Mouse (Mus musculus) kidney, embryonic 14.5 days (tissue): Measurements from ENCODE around the gene Gorasp1. TPM values are rescaled to one million over a fixed set of nuclear protein-coding genes. Genes with fewer than 3 reads are reported as not detected.
A peak's percentile ranks its signal among the peaks of the same experiment; 100 is the strongest.

ENCODE experiments used
- ATAC-seq: fragments of 200-750 bp; cut with Nextera tagmentation; 2 replicates; pipeline ENCODE4 v1.8.0; 2017; ENCODE audit warnings: moderate number of reproducible peaks, mild to moderate bottlenecking, moderate TSS enrichment, moderate library complexity; ENCODE audit not compliant: low FRiP score, low TSS enrichment
- H3K27ac ChIP-seq: fragments of 300-500 bp; sonication (generic); 2 replicates; pipeline ENCODE4 v1.5.1; 2014; ENCODE audit warnings: low read depth, mild to moderate bottlenecking, low read length, moderate library complexity, mixed read lengths
- H3K27me3 ChIP-seq: fragments of 300-500 bp; sonication (generic); 2 replicates; pipeline ENCODE4 v1.6.1; 2014; ENCODE audit warnings: mild to moderate bottlenecking, low read length; ENCODE audit not compliant: control insufficient read depth, insufficient read depth
- H3K36me3 ChIP-seq: fragments of 300-500 bp; sonication (generic); 2 replicates; pipeline ENCODE4 v1.6.1; 2014; ENCODE audit warnings: low read length, mixed read lengths; ENCODE audit not compliant: control insufficient read depth, insufficient read depth
- H3K4me1 ChIP-seq: fragments of 300-500 bp; sonication (generic); 2 replicates; pipeline ENCODE4 v1.6.1; 2014; ENCODE audit warnings: low read length, mixed read lengths; ENCODE audit not compliant: control insufficient read depth, insufficient read depth
- H3K4me2 ChIP-seq: fragments of 300-500 bp; sonication (generic); replicated peaks from 2 replicates; pipeline ENCODE4 v1.6.1; 2014; ENCODE audit warnings: low read depth, mild to moderate bottlenecking, low read length
- H3K4me3 ChIP-seq: fragments of 300-500 bp; sonication (generic); 2 replicates; pipeline ENCODE4 v1.5.1; 2014; ENCODE audit warnings: mild to moderate bottlenecking, low read length
- H3K9ac ChIP-seq: fragments of 300-500 bp; sonication (generic); 2 replicates; pipeline ENCODE4 v1.6.1; 2014; ENCODE audit warnings: low read depth, mild to moderate bottlenecking, low read length, moderate library complexity
- H3K9me3 ChIP-seq: fragments of 300-500 bp; sonication (generic); 2 replicates; pipeline ENCODE4 v1.6.1; 2016; ENCODE audit warnings: low read length; ENCODE audit not compliant: control insufficient read depth
- WGBS: fragments of 180-500 bp; shearing (Covaris S2); extraction: QIAGEN DNeasy Blood & Tissue Kit; methylation state at CpG from one replicate; pipeline ENCODE4 v1.1.7; 2014; 5-methylcytosine and 5-hydroxymethylcytosine counted together
- polyA plus RNA-seq: library from polyadenylated mRNA; unstranded; fragments of >200 nt; fragmentation: Nextera tagmentation; extraction: Ambion mirVana; gene quantifications from 2 replicates; pipeline ENCODE4 v1.2.1, GENCODE M21; 2014

Gorasp1 gene
- polyA plus RNA-seq, result 17.8 and 22.1 TPM in 2 replicates

- WGBS, result 5% methylated on average over 40 of the region's 40 CpGs
- Histone ChIP-seq H3K36me3 (no peaks in the 10 kb centered on the region), H3K9me3 (no peaks in the 10 kb centered on the region), H3K4me2 (peak within 1 kb of the TSS; percentile 85), H3K27ac (peak within 1 kb of the TSS; percentile 44; the same call in 1 of the 2 replicates), H3K9ac (peak within 1 kb of the TSS; percentile 78), H3K27me3 (no peaks in the 10 kb centered on the region), H3K4me3 (peak within 1 kb of the TSS; percentile 59), H3K4me1 (peaks cover 9% of the 10 kb centered on the region; the same call in 1 of the 2 replicates)
- peak; percentile 96 for ATAC-seq
Measured at GRCm38 (mm10) chr9:119937005-119937773, at the start of gene Gorasp1, which contains the start of gene Ttc21a. TSS of gene Gorasp1 (minus strand) at chr9:119937565. TSS of gene Ttc21a (plus strand) at chr9:119937606.

DNA sequence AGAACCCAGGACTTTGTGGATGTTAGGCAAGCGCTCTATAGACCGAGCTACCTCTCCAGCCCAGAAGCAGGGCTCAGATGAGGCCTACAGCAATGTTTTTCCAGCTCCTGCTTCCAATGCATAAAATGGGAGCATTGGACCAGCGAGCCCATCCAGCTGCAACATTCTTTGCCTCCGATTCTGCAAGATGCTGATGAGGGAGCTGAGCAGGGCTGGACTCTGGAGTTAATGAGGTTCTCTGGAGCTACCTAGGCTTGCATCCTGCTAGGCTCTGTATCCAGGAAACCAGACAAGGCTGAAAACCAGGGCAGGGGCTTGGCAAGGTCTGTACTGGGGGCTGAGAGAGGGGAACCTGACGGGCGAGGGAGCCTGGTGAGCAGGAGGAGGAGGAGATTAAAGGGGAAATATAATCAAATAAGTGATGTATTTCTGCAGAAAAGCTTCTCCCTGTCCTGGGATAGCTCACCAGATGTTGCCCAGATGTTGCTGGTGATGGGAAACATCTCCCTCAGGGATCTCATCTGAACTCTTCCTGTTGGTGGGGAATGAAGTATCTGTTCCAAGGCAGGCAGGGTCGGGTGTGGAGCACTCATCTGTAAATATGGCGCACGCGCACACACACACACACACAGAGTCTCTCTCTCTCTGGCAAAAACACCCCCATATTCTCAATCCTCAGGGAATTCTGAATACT is 48.7 kb upstream of the Gorasp1 start:
- ATAC-seq, result no peak
- no peaks in the 10 kb centered on the region for H3K27me3 ChIP-seq
- H3K4me2 ChIP-seq, result no peak overlapping the region
- peaks cover 26% of the 10 kb centered on the region for H3K4me1 ChIP-seq
- no peak overlapping the region for H3K27ac ChIP-seq
- H3K9me3 ChIP-seq, result no peaks in the 10 kb centered on the region
- 71% methylated on average over 10 of the region's 10 CpGs for WGBS
- H3K9ac ChIP-seq, result no peak overlapping the region
- H3K4me3 ChIP-seq, result no peak overlapping the region
- no peaks in the 10 kb centered on the region for H3K36me3 ChIP-seq

DNA sequence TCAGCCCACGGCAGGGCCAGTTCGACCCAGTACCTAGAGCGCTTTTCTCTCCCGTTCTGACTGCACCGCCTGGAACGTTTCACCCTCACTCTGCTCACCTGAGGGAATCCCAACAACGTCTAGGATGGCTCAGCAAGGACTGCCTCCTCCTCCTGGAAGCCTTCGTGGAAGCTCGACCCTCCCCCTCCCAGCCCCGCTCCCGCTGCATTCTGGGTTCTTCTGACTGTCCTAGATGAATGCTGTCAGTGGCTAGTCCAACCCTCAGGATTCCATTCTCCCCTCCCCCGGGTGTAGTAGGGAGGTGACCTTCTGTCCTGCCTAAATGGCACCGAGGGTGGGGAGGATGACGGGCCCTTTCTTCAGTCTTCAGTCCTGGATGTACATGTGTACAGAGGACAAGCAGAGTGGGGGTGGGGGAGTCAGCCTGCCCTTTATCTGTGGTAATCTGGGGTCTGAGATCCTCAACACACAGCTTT is 47.2 kb upstream of the Gorasp1 start, which contains the start of gene Csrnp1:
Gene Csrnp1 (minus strand): TSS at position 123 of the 476 bp plus-strand sequence.
- Histone ChIP-seq H3K9me3 (no peaks in the 10 kb centered on the region), H3K4me2 (peak within 1 kb of the TSS; percentile 87), H3K27ac (peak within 1 kb of the TSS; percentile 74), H3K4me3 (peak within 1 kb of the TSS; percentile 68), H3K4me1 (peaks cover 38% of the 10 kb centered on the region), H3K36me3 (no peaks in the 10 kb centered on the region), H3K27me3 (no peaks in the 10 kb centered on the region), H3K9ac (peak within 1 kb of the TSS; percentile 70)
- no peak for ATAC-seq
- WGBS, result 10% methylated on average over 14 of the region's 14 CpGs

GRCm38 (mm10) chr9:119983585-119984535 is 46.5 kb upstream of the Gorasp1 start:
- Histone ChIP-seq H3K27me3 (no peaks in the 10 kb centered on the region), H3K9ac (peak overlapping the region; percentile 70), H3K4me2 (peak overlapping the region; percentile 87), H3K36me3 (no peaks in the 10 kb centered on the region), H3K27ac (peak overlapping the region; percentile 74; the same call in 1 of the 2 replicates), H3K9me3 (no peaks in the 10 kb centered on the region), H3K4me1 (peaks cover 38% of the 10 kb centered on the region), H3K4me3 (peak overlapping the region; percentile 68)
- ATAC-seq, result peak; percentile 75
- under 1% methylated on average over 76 of the region's 79 CpGs for WGBS

- Histone ChIP-seq H3K27me3 (no peaks in the 10 kb centered on the region), H3K4me1 (peaks cover 44% of the 10 kb centered on the region), H3K4me3 (peak overlapping the region; percentile 68), H3K9me3 (no peaks in the 10 kb centered on the region), H3K27ac (peak overlapping the region; percentile 74; the same call in 1 of the 2 replicates), H3K36me3 (no peaks in the 10 kb centered on the region), H3K4me2 (peak overlapping the region; percentile 87), H3K9ac (peak overlapping the region; percentile 70)
- no peak for ATAC-seq
- 1% methylated on average over 44 of the region's 48 CpGs for WGBS
Measured at GRCm38 (mm10) chr9:119982956-119983551, 45.7 kb upstream of the Gorasp1 start.

GRCm38 (mm10) chr9:119982241-119982811 is 45.0 kb upstream of the Gorasp1 start:
- H3K9ac ChIP-seq, result peak overlapping the region; percentile 70; the same call in 1 of the 2 replicates
- peak; percentile 17 for ATAC-seq

DNA sequence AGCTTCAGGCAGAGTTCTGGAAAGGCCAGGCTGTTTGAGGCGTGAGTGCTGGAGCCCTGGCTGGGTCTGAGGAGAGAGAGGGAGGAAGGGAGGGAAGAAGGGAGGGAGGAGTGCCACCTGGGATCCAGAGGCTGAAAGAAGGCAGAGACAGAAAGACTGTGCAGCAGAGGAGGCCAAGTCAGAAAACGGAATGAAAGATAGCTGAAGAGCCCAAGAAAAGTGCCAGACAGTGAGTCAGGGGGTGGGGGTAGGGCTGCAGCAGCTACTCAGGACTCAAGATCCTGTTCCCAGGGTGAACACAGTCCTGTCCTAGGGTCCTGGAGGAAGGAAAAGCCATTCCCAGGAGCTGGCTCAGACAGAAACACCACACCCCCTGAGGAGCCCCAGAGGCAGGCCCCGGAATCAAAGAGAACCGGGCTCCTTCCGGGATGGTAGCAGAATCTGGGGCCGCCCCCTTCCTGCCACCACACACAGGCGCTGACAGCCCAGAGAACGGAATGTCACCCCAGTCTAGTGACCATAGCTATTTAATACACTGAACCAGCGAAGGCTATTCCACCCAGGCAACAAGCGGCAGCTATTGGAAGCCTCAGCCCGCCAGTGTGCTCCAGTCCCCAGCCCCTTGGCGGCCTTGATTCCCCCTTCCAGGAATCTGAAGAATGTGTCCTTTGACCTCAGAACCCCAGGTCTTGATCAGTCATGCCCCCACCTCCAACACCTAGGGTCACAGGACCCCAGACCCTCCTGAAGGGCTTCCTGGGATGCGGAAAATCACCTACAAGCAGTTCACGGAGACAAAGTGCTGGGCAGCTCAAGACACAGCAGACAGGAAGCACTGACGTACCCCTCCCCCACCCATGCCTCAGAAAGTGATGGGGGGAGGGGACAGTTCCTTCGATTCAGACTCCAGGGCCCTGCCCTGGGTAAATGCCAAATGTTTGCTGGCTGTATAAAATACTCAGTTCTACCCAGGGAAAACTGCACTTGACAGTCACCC is 44.1 kb upstream of the Gorasp1 start:
- no peaks in the 10 kb centered on the region for H3K27me3 ChIP-seq
- no peaks in the 10 kb centered on the region for H3K36me3 ChIP-seq
- peak overlapping the region; percentile 68 for H3K4me3 ChIP-seq
- ATAC-seq, result peak; percentile 30
- WGBS, result 2% methylated on average over 16 of the region's 16 CpGs
- H3K27ac ChIP-seq, result peak overlapping the region; percentile 94
- H3K4me1 ChIP-seq, result peaks cover 60% of the 10 kb centered on the region
- peak overlapping the region; percentile 51 for H3K9ac ChIP-seq
- H3K4me2 ChIP-seq, result peak overlapping the region; percentile 87
- H3K9me3 ChIP-seq, result no peaks in the 10 kb centered on the region

More at GRCm38 (mm10) chr9:119982241-119982811, 45.0 kb upstream of the Gorasp1 start:
- Histone ChIP-seq H3K36me3 (no peaks in the 10 kb centered on the region), H3K4me2 (peak overlapping the region; percentile 87), H3K27me3 (no peaks in the 10 kb centered on the region), H3K4me1 (peaks cover 52% of the 10 kb centered on the region), H3K27ac (peak overlapping the region; percentile 94; the same call in 1 of the 2 replicates), H3K9me3 (no peaks in the 10 kb centered on the region), H3K4me3 (peak overlapping the region; percentile 68)
- 2% methylated on average over 11 of the region's 11 CpGs for WGBS
